Mouse (Mus musculus) inflammation-experienced regulatory T-cells, adult 6 months (primary cell): Measurements from ENCODE around the gene Arhgap23. TPM values are rescaled to one million over a fixed set of nuclear protein-coding genes. Genes with fewer than 3 reads are reported as not detected.

ENCODE experiments used
- ATAC-seq: one replicate; pipeline ENCODE4 v1.8.0; 2017
- polyA plus RNA-seq, 3 experiments: library from polyadenylated mRNA; unstranded; fragments of 100-300 nt; shearing (Covaris generic); gene quantifications; one replicate each; pipeline ENCODE4 v1.2.1; 2017

Gene Arhgap23
- polyA plus RNA-seq, 3 experiments from 2014 or later = not detected

GRCm38 (mm10) chr11:97466444-97467160 is 51.3 kb downstream of the Arhgap23 start:
- no peak for ATAC-seq

- no peak for ATAC-seq
Measured at GRCm38 (mm10) chr11:97468639-97469287, 53.4 kb downstream of the Arhgap23 start.

- no peak for ATAC-seq
Measured at GRCm38 (mm10) chr11:97469828-97470227, 54.5 kb downstream of the Arhgap23 start.

GRCm38 (mm10) chr11:97471276-97471675 is 55.9 kb downstream of the Arhgap23 start:
- ATAC-seq = no peak

GRCm38 (mm10) chr11:97476334-97477095 is 61.2 kb downstream of the Arhgap23 start:
- ATAC-seq = no peak

- no peak for ATAC-seq
Measured at GRCm38 (mm10) chr11:97477431-97477830, 62.1 kb downstream of the Arhgap23 start.

GRCm38 (mm10) chr11:97478345-97478744 is 63.0 kb downstream of the Arhgap23 start:
- no peak for ATAC-seq

- ATAC-seq = no peak
Measured at GRCm38 (mm10) chr11:97479085-97479484, 63.8 kb downstream of the Arhgap23 start.

GRCm38 (mm10) chr11:97479824-97480223 is 64.5 kb downstream of the Arhgap23 start:
- ATAC-seq = no peak

- ATAC-seq = no peak
Measured at GRCm38 (mm10) chr11:97485661-97486060, 70.3 kb downstream of the Arhgap23 start.

- ATAC-seq = no peak
Measured at GRCm38 (mm10) chr11:97487656-97488055, 72.3 kb downstream of the Arhgap23 start.

- ATAC-seq = no peak
Measured at GRCm38 (mm10) chr11:97489589-97490324, 74.4 kb downstream of the Arhgap23 start.

GRCm38 (mm10) chr11:97491640-97492039 is 76.3 kb downstream of the Arhgap23 start:
- ATAC-seq = no peak

GRCm38 (mm10) chr11:97492836-97493235 is 77.5 kb downstream of the Arhgap23 start:
- no peak for ATAC-seq

- ATAC-seq = no peak
Measured at GRCm38 (mm10) chr11:97497543-97497942, 82.2 kb downstream of the Arhgap23 start.

- ATAC-seq = no peak
Measured at GRCm38 (mm10) chr11:97499865-97500719, 84.8 kb downstream of the Arhgap23 start, which contains the start of gene 4933428G20Rik. TSS of gene 4933428G20Rik (minus strand) at chr11:97500340.

GRCm38 (mm10) chr11:97500720-97501448 is 85.6 kb downstream of the Arhgap23 start:
- no peak for ATAC-seq

GRCm38 (mm10) chr11:97502383-97502782 is 87.0 kb downstream of the Arhgap23 start:
- ATAC-seq = no peak

GRCm38 (mm10) chr11:97502846-97503245 is 87.5 kb downstream of the Arhgap23 start:
- no peak for ATAC-seq

GRCm38 (mm10) chr11:97505784-97506183 is 90.5 kb downstream of the Arhgap23 start:
- ATAC-seq = no peak

- ATAC-seq = no peak
Measured at GRCm38 (mm10) chr11:97506331-97506730, 91.0 kb downstream of the Arhgap23 start.
